Mouse (Mus musculus): ENCODE measurements around the gene St3gal2. TPM values are rescaled to one million over a fixed set of nuclear protein-coding genes. Genes with fewer than 3 reads are reported as not detected.
A peak's percentile ranks its signal among the peaks of the same experiment; 100 is the strongest.

The St3gal2 gene
- 10 to 100 TPM; 16.0 to 18.1 TPM for total RNA-seq (2021)
- long read RNA-seq, experiment 1, full-length matches to known transcripts: 18 of 29 reads
- long read RNA-seq, experiment 1, partial matches to known transcripts: 6 of 29 reads
- long read RNA-seq, experiment 1, other reads (novel, unspliced or antisense): 5 of 29 reads
- long read RNA-seq, experiment 2, full-length matches to known transcripts: 29 of 57 reads
- long read RNA-seq, experiment 2, partial matches to known transcripts: 23 of 57 reads
- long read RNA-seq, experiment 2, other reads (novel, unspliced or antisense): 5 of 57 reads

DNA sequence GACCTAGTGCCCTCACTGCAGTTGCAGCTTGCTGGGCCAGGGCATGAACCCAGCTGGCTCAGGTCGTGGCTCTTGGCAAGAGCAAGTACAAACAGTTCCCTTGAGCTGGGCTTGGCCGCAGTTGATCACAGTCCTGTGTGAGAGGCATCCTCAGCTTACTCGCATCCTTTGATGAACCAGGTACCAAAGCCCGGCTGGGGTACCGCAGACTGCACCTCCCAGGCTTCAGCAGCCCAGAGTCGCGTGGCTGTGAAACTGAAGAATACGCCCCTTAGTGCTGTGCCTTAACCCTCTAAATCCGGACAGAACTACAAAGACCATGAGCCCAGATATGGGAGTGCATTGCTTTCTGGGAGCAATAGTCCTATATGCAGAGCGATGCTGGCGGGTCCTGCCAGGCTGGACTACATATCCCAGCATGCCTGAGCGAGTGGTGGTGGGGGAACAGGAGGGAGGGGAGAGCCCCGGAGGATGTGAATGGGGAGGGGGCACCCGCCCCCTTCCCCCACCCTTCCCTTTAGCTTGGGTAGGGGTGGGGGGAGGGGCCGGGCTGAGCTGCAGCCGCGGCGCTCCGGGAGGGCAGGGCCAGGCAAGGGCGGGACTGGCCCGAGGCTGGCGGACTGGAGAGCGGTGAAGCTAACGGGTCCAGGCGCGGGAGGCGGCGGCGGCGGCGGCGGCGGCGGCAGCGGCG is at the start of gene St3gal2:
Gene St3gal2, plus strand, starts transcription at position 582 of the 691 bp plus-strand sequence.
- DNase-seq (ENCODE audit: low spot score in 2 of 2): peak; percentile 68 to 72

DNA sequence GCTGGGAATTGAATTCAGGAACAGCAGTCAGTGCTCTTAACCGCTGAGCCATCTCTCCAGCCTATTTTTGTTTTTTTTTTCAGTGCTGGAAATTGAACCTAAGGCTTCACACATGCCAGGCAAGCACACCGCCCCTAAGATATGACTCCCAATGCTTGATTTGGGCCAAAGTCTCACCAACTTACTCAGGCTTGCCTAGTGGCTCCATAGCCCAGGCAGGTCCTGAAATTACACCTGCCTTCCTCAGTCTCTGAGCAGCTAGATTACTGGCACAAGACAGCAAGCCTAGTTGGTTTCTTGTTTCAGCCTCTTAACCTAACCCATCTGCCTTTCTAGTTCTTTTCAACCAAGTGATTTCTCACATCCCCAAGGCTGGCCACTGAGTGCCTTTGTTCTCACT is 49.2 kb upstream of the St3gal2 start:
- no peak for DNase-seq (ENCODE audit: low spot score in 2 of 2)

DNA sequence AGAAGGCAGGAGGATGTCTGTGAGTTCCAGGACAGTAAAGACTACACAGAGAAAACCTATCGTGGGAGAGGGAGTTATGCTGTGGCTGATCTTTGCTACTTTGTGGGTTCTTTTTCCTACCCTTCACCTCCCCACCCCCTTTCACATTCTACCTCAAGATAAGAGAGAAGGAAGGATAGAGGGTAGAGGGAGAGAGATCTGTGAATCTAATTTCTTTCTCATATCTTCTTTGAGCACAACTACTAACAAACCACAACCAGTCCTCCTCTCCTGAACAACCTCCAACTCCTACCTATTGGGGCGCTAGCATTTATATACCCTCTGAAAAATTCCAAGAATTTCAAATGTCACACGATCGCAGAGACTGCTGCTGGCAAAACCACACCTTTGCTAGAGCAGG is 41.9 kb upstream of the St3gal2 start:
- DNase-seq (ENCODE audit: low spot score in 2 of 2): no peak

DNA sequence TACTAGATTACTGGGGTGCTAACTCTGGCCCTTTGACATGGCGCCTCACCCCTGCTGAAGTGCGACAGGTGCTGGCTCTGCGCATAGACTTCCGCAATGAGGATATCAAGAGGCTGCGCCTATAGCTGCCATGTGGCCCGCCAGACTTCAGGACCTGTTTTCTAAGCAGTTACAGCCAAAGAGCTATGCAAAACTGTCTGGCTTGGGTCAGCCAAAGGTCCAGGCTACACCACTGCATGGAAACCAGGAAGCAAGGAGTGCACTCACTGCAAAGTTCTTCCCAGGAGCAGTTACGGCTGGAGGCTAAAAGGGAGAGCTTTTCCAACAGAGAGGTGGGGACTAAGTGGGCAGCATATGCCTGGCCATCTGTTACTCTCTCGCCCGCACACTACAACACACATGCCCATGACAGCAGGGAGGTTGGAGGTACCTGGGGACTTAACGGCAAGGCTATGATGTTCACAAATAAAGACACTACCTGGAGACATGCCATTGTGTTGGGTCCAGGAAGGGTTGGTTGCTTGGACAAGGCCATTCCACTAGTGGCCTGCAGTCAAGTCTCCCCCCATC is 37.9 kb upstream of the St3gal2 start:
- DNase-seq (ENCODE audit: low spot score in 2 of 2): no peak

DNA sequence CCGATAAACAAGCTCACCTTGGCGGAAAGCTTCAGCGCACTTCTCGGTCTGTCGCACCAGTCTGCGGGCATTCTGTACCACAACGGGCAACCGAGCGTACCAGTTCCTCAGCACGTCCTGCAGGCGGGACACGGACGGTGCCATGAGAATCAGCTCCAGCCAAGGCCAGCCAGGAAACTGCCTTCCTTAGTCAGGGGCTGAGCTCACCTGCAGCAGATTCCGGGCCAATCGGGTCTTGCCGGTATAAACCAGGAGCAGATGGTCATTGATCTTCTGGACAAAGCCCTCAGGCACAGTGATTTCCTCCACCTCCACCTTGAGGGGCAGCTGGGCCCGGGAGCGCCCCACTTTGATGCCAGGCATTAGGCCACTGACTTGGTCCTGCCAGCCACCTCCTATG is 35.9 kb upstream of the St3gal2 start:
- DNase-seq (ENCODE audit: low spot score in 2 of 2): no peak

GRCm38 (mm10) chr8:110886634-110887033 is 33.1 kb upstream of the St3gal2 start:
- DNase-seq (ENCODE audit: low spot score in 2 of 2): no peak

DNA sequence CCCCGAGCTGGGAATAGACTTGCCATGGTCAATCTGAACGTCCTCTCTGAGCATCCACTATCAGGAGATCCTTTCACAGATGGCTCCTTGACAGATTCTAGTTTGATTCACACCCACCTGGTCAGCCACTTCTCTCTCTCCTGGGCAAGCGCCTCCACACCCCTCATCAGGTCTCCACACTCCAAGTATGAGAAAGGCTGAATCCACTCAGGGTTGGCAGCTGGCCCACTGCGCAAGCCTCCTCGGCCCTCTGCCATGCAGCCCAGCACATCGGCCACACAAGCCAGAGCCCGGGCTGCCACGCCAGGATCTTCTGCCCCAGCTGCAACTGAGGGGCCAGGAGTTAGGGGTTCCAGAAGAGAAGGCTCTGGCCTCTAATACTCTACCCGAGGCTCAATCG is 32.2 kb upstream of the St3gal2 start:
- DNase-seq (ENCODE audit: low spot score in 2 of 2): peak in 1 of 2 experiments; percentile 37

- DNase-seq (ENCODE audit: low spot score in 2 of 2): no peak
Measured at GRCm38 (mm10) chr8:110888441-110888840, 31.3 kb upstream of the St3gal2 start.

DNA sequence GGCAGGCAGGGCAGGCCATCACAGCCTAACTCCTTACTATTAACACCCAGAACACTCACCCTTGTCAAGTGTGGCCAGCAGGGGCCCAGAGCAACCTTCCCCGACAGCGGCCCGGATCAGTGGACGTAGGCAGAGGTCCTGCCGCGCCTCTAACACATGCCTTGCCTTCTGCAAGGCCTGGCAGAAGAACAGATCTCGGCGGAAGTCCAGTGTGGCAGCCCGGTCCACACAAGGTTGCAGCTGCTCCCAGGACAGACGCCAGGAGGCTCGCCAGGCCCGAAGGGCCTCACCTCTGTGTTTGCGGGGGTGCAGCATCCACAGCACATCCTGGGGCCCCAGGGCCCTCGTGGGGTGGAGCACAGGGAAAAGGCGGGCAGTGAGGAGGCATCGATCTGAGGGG is 30.9 kb upstream of the St3gal2 start:
- no peak for DNase-seq (ENCODE audit: low spot score in 2 of 2)

- DNase-seq (ENCODE audit: low spot score in 2 of 2): no peak
Measured at GRCm38 (mm10) chr8:110889904-110890470, 29.7 kb upstream of the St3gal2 start.

DNA sequence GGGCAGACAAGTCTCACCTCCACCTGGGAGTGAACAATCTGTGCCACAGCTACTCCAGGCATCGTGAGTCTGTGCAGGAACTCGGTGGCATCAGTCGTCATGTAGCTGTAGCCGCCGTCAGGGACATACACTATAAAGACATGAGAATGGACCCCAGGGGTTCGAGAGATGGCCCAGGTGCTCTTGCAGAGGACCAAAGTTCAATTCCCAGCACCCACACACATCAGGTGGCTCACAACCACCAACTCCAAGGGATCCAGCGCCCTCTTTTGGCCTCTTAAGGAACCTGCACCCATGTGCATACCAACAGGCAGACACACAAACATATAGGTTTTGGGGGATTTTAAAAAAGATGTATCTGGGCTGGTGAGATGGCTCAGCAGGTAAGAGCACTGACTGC is 27.7 kb upstream of the St3gal2 start:
- no peak for DNase-seq (ENCODE audit: low spot score in 2 of 2)

GRCm38 (mm10) chr8:110892913-110893312 is 26.8 kb upstream of the St3gal2 start:
- DNase-seq (ENCODE audit: low spot score in 2 of 2): no peak

DNA sequence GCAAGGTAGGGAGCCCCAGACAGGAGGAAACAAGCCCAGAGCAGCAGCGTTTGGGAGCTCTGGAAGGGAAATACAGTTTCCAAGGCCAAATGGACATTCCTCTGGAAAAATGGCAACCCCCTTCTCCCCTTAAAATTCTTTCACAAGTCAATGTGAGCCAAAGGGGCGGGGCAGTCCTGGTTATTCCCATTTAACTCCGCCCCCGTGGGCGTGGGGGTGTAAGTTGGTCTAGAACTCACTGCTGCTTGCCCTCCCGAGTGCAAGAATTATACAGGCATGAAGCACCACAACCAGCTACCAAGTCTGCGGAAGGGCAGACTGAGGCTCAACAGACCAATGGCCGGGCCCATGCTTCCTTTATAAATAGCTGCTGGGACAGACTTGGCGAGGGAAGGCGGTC is 24.9 kb upstream of the St3gal2 start:
- no peak for DNase-seq (ENCODE audit: low spot score in 2 of 2)

DNA sequence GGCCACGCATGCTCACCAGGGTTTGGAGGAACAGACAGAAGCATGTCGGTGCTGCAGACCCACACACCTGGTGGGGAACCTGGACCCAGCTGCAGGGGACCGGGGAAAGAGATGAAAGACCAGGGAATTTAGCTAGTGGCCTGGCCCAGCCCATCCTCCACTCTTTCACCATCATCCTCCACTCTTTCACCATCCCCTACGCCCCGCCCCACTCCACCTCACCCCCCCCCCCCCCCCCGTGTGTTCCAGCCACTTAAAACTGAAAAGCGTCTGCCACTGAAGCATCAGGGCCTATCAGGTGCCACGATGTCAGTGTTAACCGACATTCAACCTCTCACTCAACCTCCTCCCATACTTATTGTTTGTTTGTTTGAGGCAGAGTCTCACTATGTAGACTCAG is 24.5 kb upstream of the St3gal2 start:
- no peak for DNase-seq (ENCODE audit: low spot score in 2 of 2)

GRCm38 (mm10) chr8:110895812-110896211 is 23.9 kb upstream of the St3gal2 start:
- DNase-seq (ENCODE audit: low spot score in 2 of 2): no peak

DNA sequence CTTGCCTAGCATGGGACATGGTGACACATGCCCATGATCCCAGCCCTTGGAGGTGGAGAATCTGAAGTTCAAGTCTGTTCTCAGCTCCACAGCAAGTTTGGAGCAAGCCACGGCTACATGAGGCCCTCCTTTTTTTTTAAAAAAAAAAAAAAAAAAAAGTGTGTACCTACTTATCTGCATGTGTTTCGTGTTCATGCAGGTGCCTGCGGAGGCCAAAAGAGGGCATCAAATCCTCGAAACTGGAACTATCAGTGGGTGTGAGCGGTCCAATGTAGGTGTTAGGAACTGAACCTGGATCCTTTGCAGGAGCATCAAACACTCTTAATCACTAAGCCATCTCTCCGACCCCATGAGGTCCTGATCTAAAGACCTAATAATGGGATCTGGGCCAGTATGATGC is 22.2 kb upstream of the St3gal2 start:
- no peak for DNase-seq (ENCODE audit: low spot score in 2 of 2)

DNA sequence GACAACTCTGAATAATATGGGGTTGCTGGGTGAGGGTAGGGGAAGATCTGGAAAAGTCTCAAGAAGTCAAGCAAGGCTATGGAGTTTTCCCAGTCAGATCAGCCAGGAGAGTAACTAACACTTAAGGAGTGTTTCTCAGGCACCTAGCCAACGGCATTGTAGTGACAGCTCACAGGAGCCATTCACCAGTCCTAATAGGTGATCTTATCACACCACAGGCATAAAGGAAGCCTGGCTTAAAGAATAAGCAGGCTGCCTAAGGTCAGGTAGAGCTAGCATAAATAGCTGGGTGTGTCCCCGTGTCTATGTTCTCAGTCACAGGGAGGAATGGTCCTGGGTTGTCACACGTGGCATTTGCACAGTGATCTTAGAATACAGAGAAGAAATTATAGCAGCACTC is 18.7 kb upstream of the St3gal2 start:
- DNase-seq (ENCODE audit: low spot score in 2 of 2): no peak

DNA sequence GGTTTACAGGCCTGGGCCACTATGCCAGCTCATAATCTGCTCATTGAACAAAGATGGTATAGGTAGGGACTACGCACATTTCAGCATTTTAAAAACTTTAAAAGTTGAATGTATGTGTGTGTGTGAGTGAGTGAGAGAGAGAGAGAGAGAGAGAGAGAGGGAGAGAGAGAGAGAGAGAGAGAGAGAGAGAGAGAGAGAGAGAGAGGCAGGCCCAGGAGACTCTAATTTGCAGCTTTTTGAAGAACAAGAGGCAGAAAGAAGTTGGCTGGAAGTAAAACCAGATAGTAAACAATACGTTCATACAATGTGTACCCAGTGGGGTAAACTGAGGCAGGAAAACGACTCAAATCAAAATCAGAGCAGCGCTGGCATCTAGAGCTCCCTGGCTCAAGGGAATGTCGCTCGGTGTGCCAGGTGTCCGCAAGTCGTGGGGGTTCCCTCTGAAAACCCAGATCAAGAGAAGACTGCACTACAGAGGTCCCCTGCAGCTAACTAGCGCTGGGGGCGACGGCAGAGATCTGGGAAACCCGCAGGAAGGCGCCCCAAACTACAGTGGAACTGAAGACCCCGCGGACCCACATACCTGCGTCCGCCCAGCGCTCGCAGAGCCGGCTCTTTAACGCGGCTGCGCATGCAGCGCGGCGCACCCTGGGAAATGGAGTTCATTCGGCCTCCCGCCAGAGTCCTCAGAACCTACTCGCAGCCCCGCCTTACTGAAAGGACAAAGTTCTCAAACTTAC is 17.7 kb upstream of the St3gal2 start, which contains the start of gene Fuk:
Gene Fuk, minus strand, starts transcription at position 650 of the 740 bp plus-strand sequence.
- DNase-seq (ENCODE audit: low spot score in 2 of 2): peak; percentile 75 to 82

GRCm38 (mm10) chr8:110902579-110902965 is 17.1 kb upstream of the St3gal2 start:
- DNase-seq (ENCODE audit: low spot score in 2 of 2): no peak

- DNase-seq (ENCODE audit: low spot score in 2 of 2): no peak
Measured at GRCm38 (mm10) chr8:110905404-110905803, 14.3 kb upstream of the St3gal2 start.

DNA sequence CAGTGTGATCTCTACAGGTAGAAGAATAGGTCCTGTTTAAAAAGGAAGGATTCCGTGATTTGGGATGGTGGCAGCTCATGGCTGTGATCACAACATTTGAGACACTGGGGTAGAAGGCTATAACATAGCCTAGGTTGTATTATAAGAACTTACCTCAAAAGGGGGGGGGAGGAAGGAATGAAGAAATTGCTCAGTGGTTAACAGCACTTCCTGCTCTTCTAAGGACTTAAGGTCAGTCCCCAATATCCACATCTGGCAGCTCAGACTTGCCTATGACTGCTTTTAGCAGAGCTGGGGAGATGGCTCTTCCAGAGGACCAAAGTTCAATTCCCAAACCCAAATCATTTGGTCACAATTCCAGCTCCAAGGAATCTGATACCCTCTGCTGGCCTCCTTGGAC is 13.0 kb upstream of the St3gal2 start:
- no peak for DNase-seq (ENCODE audit: low spot score in 2 of 2)
